ENCODE assay signal across 29 mouse cellular contexts in the genomic region with DNA sequence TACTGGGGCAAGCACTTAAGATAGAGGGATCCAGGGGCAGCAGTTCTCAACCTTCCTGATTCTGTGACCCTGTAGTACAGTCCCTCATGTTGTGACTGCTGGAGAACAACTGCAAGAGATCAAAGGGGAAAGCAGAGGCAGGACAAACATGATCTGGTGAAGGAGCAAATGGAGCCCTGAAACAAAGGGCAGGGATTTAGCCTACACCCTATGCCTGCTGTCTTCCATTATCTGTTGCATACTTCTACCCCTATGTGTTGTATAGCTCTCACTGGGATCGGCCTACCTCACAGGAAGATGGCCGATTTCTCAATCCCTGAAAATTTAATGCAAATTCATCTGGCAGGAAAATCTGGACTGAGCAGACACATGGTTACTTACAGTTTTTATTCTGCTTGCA.
DNase-seq lines count a peak whose midpoint lies in the region; ATAC-seq lines count a peak whose summit lies in the region.
"Had no signal": no experiment of that assay in that cellular context is flagged by ENCODE, and none has a peak within 500 bp of the region (broad histone marks: within the 10 kb centered on the region; RNA-seq: fewer than 3 reads in every experiment).

No protein-coding gene starts in this region.

- no peaks in the 10 kb centered on the region for H3K27me3 ChIP-seq in forebrain, embryonic 13.5 days
- no peaks in the 10 kb centered on the region for H3K27me3 ChIP-seq in forebrain, embryonic 14.5 days (replicated peaks; ENCODE audit: control insufficient read depth, insufficient read depth, low read length)
- no peaks in the 10 kb centered on the region for H3K27me3 ChIP-seq in hindbrain, embryonic 11.5 days (ENCODE audit: control insufficient read depth, insufficient read depth, low read length)
- no peaks in the 10 kb centered on the region for H3K27me3 ChIP-seq in hindbrain, embryonic 13.5 days
- H3K27me3 ChIP-seq: embryonic facial prominence, embryonic 13.5 days; forebrain, embryonic 12.5 days; heart, embryonic 12.5 days; heart, embryonic 15.5 days; hindbrain, embryonic 15.5 days had no signal

- no peak for DNase-seq in forebrain, embryonic 14.5 days (ENCODE audit: low spot score)
- peak; percentile 4 for DNase-seq in hindbrain, embryonic 11.5 days (ENCODE audit: low spot score)
- peak; percentile 55 for DNase-seq in ES-CJ7 (ENCODE audit: low read depth, low spot score)
- DNase-seq in ZHBTc4 (ENCODE audit: low read depth, low spot score): peak; percentile 47
- no peak for DNase-seq in cerebellum, postnatal 14 days
- DNase-seq: adrenal gland, adult 2 months; adrenal gland, postnatal 14 days; cerebellum, adult 11 months; cerebellum, adult 2 months; cerebellum, adult 9-11 months; cerebellum, postnatal 36 days; embryo, embryonic 11 days; forebrain, postnatal 0 days; gastrocnemius, adult 2 months; gastrocnemius, postnatal 14 days; heart, adult 18-20 months; heart, postnatal 10 days; heart, postnatal 4 days had no signal

- no peak for ATAC-seq in forebrain, embryonic 13.5 days
- ATAC-seq in forebrain, embryonic 14.5 days: no peak
- no peak for ATAC-seq in hindbrain, embryonic 11.5 days (ENCODE audit: low FRiP score)
- ATAC-seq in hindbrain, embryonic 13.5 days (ENCODE audit: low FRiP score): no peak
- ATAC-seq: forebrain, postnatal 0 days; intestine, postnatal 0 days had no signal

- no peaks in the 10 kb centered on the region for H3K9me3 ChIP-seq in forebrain, embryonic 13.5 days (replicated peaks)
- H3K9me3 ChIP-seq in forebrain, embryonic 14.5 days (replicated peaks; ENCODE audit: control insufficient read depth, low read length): no peaks in the 10 kb centered on the region
- no peaks in the 10 kb centered on the region for H3K9me3 ChIP-seq in hindbrain, embryonic 11.5 days (ENCODE audit: control insufficient read depth, low read length)
- no peaks in the 10 kb centered on the region for H3K9me3 ChIP-seq in hindbrain, embryonic 13.5 days
- H3K9me3 ChIP-seq: embryonic facial prominence, embryonic 10.5 days; embryonic facial prominence, embryonic 13.5 days; forebrain, embryonic 12.5 days; heart, embryonic 12.5 days; heart, embryonic 15.5 days; hindbrain, embryonic 15.5 days had no signal

- peak overlapping the region; percentile 26; the same call in 1 of the 2 replicates for H3K27ac ChIP-seq in forebrain, embryonic 13.5 days
- H3K27ac ChIP-seq in forebrain, embryonic 14.5 days (ENCODE audit: low read depth, low read length): no peak overlapping the region
- no peak overlapping the region for H3K27ac ChIP-seq in hindbrain, embryonic 11.5 days (ENCODE audit: low read depth, low read length)
- no peak overlapping the region for H3K27ac ChIP-seq in hindbrain, embryonic 13.5 days
- H3K27ac ChIP-seq: embryonic facial prominence, embryonic 10.5 days; embryonic facial prominence, embryonic 13.5 days; gastrocnemius, adult 2 months; heart, embryonic 15.5 days; hindbrain, embryonic 15.5 days had no signal

- no peak overlapping the region for H3K9ac ChIP-seq in forebrain, embryonic 13.5 days
- no peak overlapping the region for H3K9ac ChIP-seq in forebrain, embryonic 14.5 days (ENCODE audit: low read length)
- no peak overlapping the region for H3K9ac ChIP-seq in hindbrain, embryonic 11.5 days (ENCODE audit: low read depth, low read length)
- H3K9ac ChIP-seq in hindbrain, embryonic 13.5 days: no peak overlapping the region
- H3K9ac ChIP-seq: embryonic facial prominence, embryonic 13.5 days; forebrain, embryonic 12.5 days; forebrain, postnatal 0 days; heart, embryonic 12.5 days; heart, embryonic 15.5 days; hindbrain, embryonic 15.5 days had no signal

- peaks cover 13% of the 10 kb centered on the region for H3K4me1 ChIP-seq in forebrain, embryonic 13.5 days
- peaks cover 7% of the 10 kb centered on the region; the same call in 1 of the 2 replicates for H3K4me1 ChIP-seq in forebrain, embryonic 14.5 days (ENCODE audit: control insufficient read depth, insufficient read depth, low read length)
- H3K4me1 ChIP-seq in hindbrain, embryonic 11.5 days (replicated peaks; ENCODE audit: control insufficient read depth, insufficient read depth, low read length): no peaks in the 10 kb centered on the region
- no peaks in the 10 kb centered on the region for H3K4me1 ChIP-seq in hindbrain, embryonic 13.5 days (replicated peaks)
- H3K4me1 ChIP-seq: embryonic facial prominence, embryonic 10.5 days; embryonic facial prominence, embryonic 13.5 days; heart, embryonic 12.5 days; hindbrain, embryonic 15.5 days had no signal

- no peak overlapping the region for H3K4me2 ChIP-seq in forebrain, embryonic 13.5 days
- no peak overlapping the region for H3K4me2 ChIP-seq in forebrain, embryonic 14.5 days (ENCODE audit: low read length)
- no peak overlapping the region for H3K4me2 ChIP-seq in hindbrain, embryonic 11.5 days (replicated peaks; ENCODE audit: low read depth, low read length)
- no peak overlapping the region for H3K4me2 ChIP-seq in hindbrain, embryonic 13.5 days
- H3K4me2 ChIP-seq: embryonic facial prominence, embryonic 13.5 days; forebrain, embryonic 12.5 days; heart, embryonic 12.5 days; heart, embryonic 15.5 days; hindbrain, embryonic 15.5 days had no signal

- H3K36me3 ChIP-seq in forebrain, embryonic 13.5 days (ENCODE audit: poor library complexity, severe bottlenecking): no peaks in the 10 kb centered on the region
- H3K36me3 ChIP-seq in forebrain, embryonic 14.5 days (ENCODE audit: control insufficient read depth, insufficient read depth, low read length): no peaks in the 10 kb centered on the region
- H3K36me3 ChIP-seq in hindbrain, embryonic 11.5 days (ENCODE audit: control insufficient read depth, insufficient read depth, low read length): no peaks in the 10 kb centered on the region
- H3K36me3 ChIP-seq in hindbrain, embryonic 13.5 days: no peaks in the 10 kb centered on the region
- H3K36me3 ChIP-seq: embryonic facial prominence, embryonic 10.5 days; embryonic facial prominence, embryonic 13.5 days; forebrain, embryonic 12.5 days; G1E; heart, embryonic 12.5 days; heart, embryonic 15.5 days; hindbrain, embryonic 15.5 days had no signal

- no peak overlapping the region for H3K4me3 ChIP-seq in forebrain, embryonic 13.5 days
- H3K4me3 ChIP-seq in forebrain, embryonic 14.5 days (ENCODE audit: low read depth, low read length): no peak overlapping the region
- H3K4me3 ChIP-seq in hindbrain, embryonic 11.5 days (ENCODE audit: low read depth, low read length): no peak overlapping the region
- H3K4me3 ChIP-seq in hindbrain, embryonic 13.5 days: no peak overlapping the region
- H3K4me3 ChIP-seq: embryonic facial prominence, embryonic 10.5 days; embryonic facial prominence, embryonic 13.5 days; erythroblast, embryonic 14.5 days; forebrain, embryonic 12.5 days; gastrocnemius, adult 2 months; heart, embryonic 12.5 days; heart, embryonic 15.5 days; hindbrain, embryonic 15.5 days had no signal

- whole genome bisulfite sequencing in forebrain, embryonic 13.5 days: 74% methylated on average over 2 of the region's 2 CpGs
- 74% methylated on average over 2 of the region's 2 CpGs for WGBS in forebrain, embryonic 14.5 days
- WGBS in hindbrain, embryonic 11.5 days: 71% methylated on average over 2 of the region's 2 CpGs
- 69% methylated on average over 2 of the region's 2 CpGs for WGBS in hindbrain, embryonic 13.5 days

Comparison
In these comparisons a context has a peak if more than half of its experiments do, and no peak if none do; other contexts are left out.
1. DNase-seq: peak in hindbrain, embryonic 11.5 days (single experiment), ES-CJ7 (single experiment) and ZHBTc4 (single experiment); none in forebrain, embryonic 14.5 days (single experiment) and cerebellum, postnatal 14 days (0 of 2).